In genomic region chr13:29199679-29200078, GRCm38 (mm10) we compare ENCODE assay signal across 10 mouse cellular contexts.
DNase-seq lines count a peak whose midpoint lies in the region; ATAC-seq and TF ChIP-seq lines count a peak whose summit lies in the region.
"Had no signal": no experiment of that assay in that cellular context is flagged by ENCODE, and none has a peak within 500 bp of the region (broad histone marks: within the 10 kb centered on the region; RNA-seq: fewer than 3 reads in every experiment).

No protein-coding gene starts in this region.

- peak; percentile 73; the same call in 1 of the 2 replicates for ATAC-seq in lung, embryonic 14.5 days (ENCODE audit: insufficient read depth)
- ATAC-seq in kidney, embryonic 15.5 days (replicated peaks; ENCODE audit: low FRiP score), result peak; percentile 66; the same call in 1 of the 2 replicates
- no peak for ATAC-seq in liver, embryonic 12.5 days
- ATAC-seq: inflammation-experienced regulatory T-cells, adult 6 months had no signal

- no peak overlapping the region for H3K4me3 ChIP-seq in lung, embryonic 14.5 days (ENCODE audit: low read depth, low read length)
- no peak overlapping the region for H3K4me3 ChIP-seq in kidney, embryonic 15.5 days (replicated peaks)
- H3K4me3 ChIP-seq in liver, embryonic 12.5 days, result no peak overlapping the region

- no peaks in the 10 kb centered on the region for H3K9me3 ChIP-seq in lung, embryonic 14.5 days (ENCODE audit: low read depth, low read length)
- H3K9me3 ChIP-seq in kidney, embryonic 15.5 days (replicated peaks), result no peaks in the 10 kb centered on the region
- no peaks in the 10 kb centered on the region for H3K9me3 ChIP-seq in liver, embryonic 12.5 days (replicated peaks)

- no peak for TF ChIP-seq CTCF in lung, embryonic 14.5 days (IDR thresholded peaks at IDR 0.05; ENCODE audit: low read depth)

- H3K4me1 ChIP-seq in lung, embryonic 14.5 days (ENCODE audit: insufficient read depth), result no peaks in the 10 kb centered on the region
- peaks cover 5% of the 10 kb centered on the region for H3K4me1 ChIP-seq in kidney, embryonic 15.5 days
- H3K4me1 ChIP-seq in liver, embryonic 12.5 days, result no peaks in the 10 kb centered on the region

- H3K27ac ChIP-seq in lung, embryonic 14.5 days (ENCODE audit: low read depth), result peak overlapping the region; percentile 66; the same call in 1 of the 2 replicates
- no peak overlapping the region for H3K27ac ChIP-seq in kidney, embryonic 15.5 days
- H3K27ac ChIP-seq in liver, embryonic 12.5 days, result no peak overlapping the region

- H3K36me3 ChIP-seq in lung, embryonic 14.5 days (ENCODE audit: insufficient read depth), result no peaks in the 10 kb centered on the region
- no peaks in the 10 kb centered on the region for H3K36me3 ChIP-seq in kidney, embryonic 15.5 days
- no peaks in the 10 kb centered on the region for H3K36me3 ChIP-seq in liver, embryonic 12.5 days

- no peaks in the 10 kb centered on the region for H3K27me3 ChIP-seq in lung, embryonic 14.5 days (ENCODE audit: insufficient read depth, low read length)
- H3K27me3 ChIP-seq in kidney, embryonic 15.5 days, result no peaks in the 10 kb centered on the region
- H3K27me3 ChIP-seq in liver, embryonic 12.5 days (replicated peaks), result no peaks in the 10 kb centered on the region

- no peak overlapping the region for H3K9ac ChIP-seq in lung, embryonic 14.5 days
- H3K9ac ChIP-seq in kidney, embryonic 15.5 days, result no peak overlapping the region
- H3K9ac ChIP-seq in liver, embryonic 12.5 days, result no peak overlapping the region

- WGBS in lung, embryonic 14.5 days, result 26% methylated on average over 6 of the region's 6 CpGs
- WGBS in kidney, embryonic 15.5 days, result 27% methylated on average over 6 of the region's 6 CpGs
- 47% methylated on average over 6 of the region's 6 CpGs for WGBS in liver, embryonic 12.5 days (ENCODE audit: insufficient replicate concordance)

- DNase-seq in lung, embryonic 14.5 days, result peak; percentile 44
- no peak for DNase-seq in lung, postnatal 14 days
- DNase-seq in adrenal gland, postnatal 14 days, result peak; percentile 77
- DNase-seq in heart, adult 18-20 months, result peak; percentile 79 to 86
- no peak for DNase-seq in retina, embryonic 14.5 days (ENCODE audit: low spot score)
- DNase-seq in right cerebral cortex, postnatal 14 days, result no peak
- DNase-seq: cerebellum, adult 18-20 months had no signal

- H3K4me2 ChIP-seq in lung, embryonic 14.5 days, result no peak overlapping the region
- H3K4me2 ChIP-seq in kidney, embryonic 15.5 days, result no peak overlapping the region
- no peak overlapping the region for H3K4me2 ChIP-seq in liver, embryonic 12.5 days

Comparison
In these comparisons a context has a peak if more than half of its experiments do, and no peak if none do; other contexts are left out.
1. DNase-seq: peak in lung, embryonic 14.5 days (single experiment), adrenal gland, postnatal 14 days (single experiment) and heart, adult 18-20 months (2 of 2); none in lung, postnatal 14 days (single experiment), retina, embryonic 14.5 days (single experiment) and right cerebral cortex, postnatal 14 days (single experiment).